ENCODE assay signal across 8 mouse cellular contexts in genomic region chr13:109260796-109261516, GRCm38 (mm10).
A peak's percentile ranks its signal among the peaks of the same experiment; 100 is the strongest.
DNase-seq lines count a peak whose midpoint lies in the region; ATAC-seq and TF ChIP-seq lines count a peak whose summit lies in the region.

No protein-coding gene starts in this region.

- TF ChIP-seq POLR2A in kidney, adult 2 months (IDR thresholded peaks at IDR 0.05; ENCODE audit: low read depth, low read length), result no peak

- no peak overlapping the region; the same call in 1 of the 2 replicates for H3K27ac ChIP-seq in kidney, adult 2 months (ENCODE audit: insufficient read depth, low read depth, low read length)

- H3K9me3 ChIP-seq in megakaryocyte, embryonic 14.5 days, result no peaks in the 10 kb centered on the region

- in situ Hi-C loops in Patski (cut with MboI; ENCODE audit: low pct_unique_long_range_greater_than_20kb), result no loop called here

- peak overlapping the region; percentile 50 for H3K4me3 ChIP-seq in kidney, adult 2 months (ENCODE audit: insufficient read depth, low read depth, low read length)
- H3K4me3 ChIP-seq in megakaryocyte, embryonic 14.5 days (replicated peaks), result peak overlapping the region; percentile 90

- CTCF ChIA-PET in Patski (lab: Charles Lee), result no interaction called here

- WGBS in kidney, adult 2 months, result 4% methylated on average over 17 of the region's 17 CpGs

- H3K36me3 ChIP-seq in kidney, adult 2 months (ENCODE audit: control insufficient read depth, insufficient read depth, low read length), result no peaks in the 10 kb centered on the region
- H3K36me3 ChIP-seq in megakaryocyte, embryonic 14.5 days (replicated peaks; ENCODE audit: low read length), result no peaks in the 10 kb centered on the region

- no peak for TF ChIP-seq CTCF in kidney, adult 2 months (conservative IDR thresholded peaks at IDR 0.05; ENCODE audit: insufficient read depth, insufficient read length, low read depth, low read length)
- TF ChIP-seq CTCF in Patski (IDR thresholded peaks at IDR 0.05), result no peak

- H3K4me1 ChIP-seq in kidney, adult 2 months (ENCODE audit: control insufficient read depth, insufficient read depth, low read length), result peaks cover 5% of the 10 kb centered on the region; the same call in 1 of the 2 replicates
- H3K4me1 ChIP-seq in megakaryocyte, embryonic 14.5 days, result peaks cover 37% of the 10 kb centered on the region

- peak; percentile 46 for ATAC-seq in Patski

- no peak for DNase-seq in kidney, adult 2 months
- no peak for DNase-seq in kidney, postnatal 36 days
- DNase-seq in Patski (ENCODE audit: low read depth, low spot score), result no peak
- DNase-seq in forelimb bud, embryonic 11.5 days (ENCODE audit: low read depth, low spot score), result peak; percentile 57
- no peak for DNase-seq in gastrocnemius, postnatal 14 days
- DNase-seq in cerebellum, postnatal 14 days, result no peak
- no peak for DNase-seq in gastrocnemius, postnatal 36 days

- H3K27me3 ChIP-seq in kidney, adult 2 months (replicated peaks; ENCODE audit: control insufficient read depth, insufficient read depth, low read length), result no peaks in the 10 kb centered on the region
- H3K27me3 ChIP-seq in Patski, result no peaks in the 10 kb centered on the region
- peaks cover 8% of the 10 kb centered on the region for H3K27me3 ChIP-seq in megakaryocyte, embryonic 14.5 days (replicated peaks)

- POLR2A ChIA-PET in Patski (lab: Charles Lee), result no interaction called here

- intact Hi-C loops in gastrocnemius, postnatal 14 days (cut with DNase I; ENCODE audit: low total_unique reads), result no loop called here
- intact Hi-C loops in gastrocnemius, postnatal 36 days (cut with DNase I), result no loop called here
